Mouse (Mus musculus): ENCODE measurements around the gene Arhgap29.
A peak's percentile ranks its signal among the peaks of the same experiment; 100 is the strongest.

DNA sequence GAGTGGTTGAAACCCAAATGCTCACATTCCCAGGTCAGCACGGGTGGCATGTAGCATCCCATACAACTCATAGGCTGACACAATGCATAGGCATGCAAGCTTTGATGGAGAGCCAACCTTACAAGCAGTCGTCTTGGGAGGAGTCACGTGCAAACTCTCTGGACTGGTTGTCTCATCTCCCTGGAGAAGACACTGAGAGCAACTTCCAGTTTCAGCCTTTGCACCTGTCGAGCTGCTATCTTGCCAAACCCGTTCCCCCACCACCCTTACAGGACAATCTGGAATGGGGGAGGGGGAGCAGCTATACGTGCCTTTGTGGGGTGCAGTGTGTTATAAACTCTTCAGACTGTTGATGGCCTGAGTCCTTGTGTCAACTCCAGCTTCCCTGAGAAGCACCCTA, 96.8 kb downstream of the Arhgap29 start:
- TF ChIP-seq CTCF (IDR thresholded peaks at IDR 0.05; ENCODE audit: control insufficient read depth, insufficient read depth, insufficient read length) (no peak), USF1 (IDR thresholded peaks at IDR 0.05; ENCODE audit: low read depth) (peak; percentile 64), MYOG (IDR thresholded peaks at IDR 0.05; ENCODE audit: control insufficient read depth, extremely low read depth, insufficient read length) (no peak), MAX (IDR thresholded peaks at IDR 0.05) (no peak), CEBPB (IDR thresholded peaks at IDR 0.05; ENCODE audit: low read depth) (no peak)
